Mouse (Mus musculus): Measurements from ENCODE around the gene Nmnat1. TPM values are rescaled to one million over a fixed set of nuclear protein-coding genes. Genes with fewer than 3 reads are reported as not detected.

The Nmnat1 gene
- 10.1 and 11.4 TPM in 2 replicates for polyA plus RNA-seq (2012; rRNA removed)
- polyA plus RNA-seq (2014; fragmentation: Nextera tagmentation; extraction: Ambion mirVana), result 9.1 and 10.6 TPM in 2 replicates

DNA sequence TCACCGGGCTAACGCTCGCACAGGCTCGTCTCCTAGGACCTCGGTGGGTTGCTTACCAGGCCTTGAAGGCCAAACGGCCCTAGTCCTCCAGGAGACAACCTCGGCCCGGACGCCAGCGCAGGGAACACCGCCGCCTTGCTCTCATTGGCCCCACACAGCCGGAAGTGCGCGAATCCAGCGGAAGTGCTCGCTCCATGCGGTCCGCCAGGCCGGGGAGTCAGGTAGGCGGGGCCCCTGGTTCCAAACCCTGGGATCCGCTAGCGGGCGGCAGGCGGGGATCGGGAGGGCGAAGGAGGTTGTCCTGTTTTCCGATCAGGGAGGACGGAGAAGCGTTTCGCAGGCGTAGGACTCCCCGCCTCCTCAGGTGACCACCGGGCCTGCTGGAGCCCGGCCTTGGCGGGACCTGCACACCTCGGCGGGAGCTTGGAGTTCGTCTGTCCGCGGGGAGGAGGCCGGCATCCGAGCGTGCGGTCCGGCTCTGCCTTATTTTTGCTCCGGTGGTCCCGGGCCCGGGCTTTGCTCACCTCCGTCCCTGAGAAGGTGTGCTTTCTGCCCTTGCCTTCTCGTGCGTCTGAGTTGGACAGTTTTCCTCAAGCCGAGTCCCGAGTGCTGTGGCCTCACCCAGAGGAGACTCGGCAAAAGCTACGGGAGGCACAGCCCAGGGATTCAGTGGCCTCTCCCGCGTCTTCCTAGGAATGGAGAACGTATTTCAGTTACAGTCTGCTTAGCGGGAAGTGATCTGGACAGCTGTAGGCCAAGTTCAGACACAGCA is at the start of gene Nmnat1, which contains the start of gene Lzic:
Gene Nmnat1 (minus strand): TSS at position 150 of the 772 bp plus-strand sequence.
Gene Lzic (plus strand): TSS at position 177 of the 772 bp plus-strand sequence.
- WGBS, result under 1% methylated on average over 58 of the region's 60 CpGs
- H3K9me3 ChIP-seq (ENCODE audit: control insufficient read depth, low read length), result no peaks in the 10 kb centered on the region
- peak; percentile 98 for ATAC-seq (ENCODE audit: low FRiP score, low read depth)

GRCm38 (mm10) chr4:149529691-149530090 is 44.7 kb upstream of the Nmnat1 start:
- Histone ChIP-seq H3K36me3 (ENCODE audit: control insufficient read depth, insufficient read depth, low read length) (peaks cover 7% of the 10 kb centered on the region; the same call in 1 of the 2 replicates), H3K9me3 (ENCODE audit: control insufficient read depth, low read length) (no peaks in the 10 kb centered on the region), H3K27me3 (ENCODE audit: control insufficient read depth, insufficient read depth, low read length) (no peaks in the 10 kb centered on the region), H3K27ac (replicated peaks; ENCODE audit: low read depth, low read length) (no peak overlapping the region), H3K4me1 (ENCODE audit: control insufficient read depth, insufficient read depth, low read length) (peaks cover 17% of the 10 kb centered on the region), H3K4me2 (replicated peaks; ENCODE audit: low read depth, low read length, severe bottlenecking) (no peak overlapping the region), H3K9ac (ENCODE audit: low read depth, low read length, severe bottlenecking) (no peak overlapping the region), H3K4me3 (replicated peaks; ENCODE audit: low read length) (no peak overlapping the region)
- no peak for TF ChIP-seq POLR2A (IDR thresholded peaks at IDR 0.05; ENCODE audit: borderline replicate concordance, extremely low read depth, insufficient read depth, insufficient read length)
- 68% methylated on average over 6 of the region's 6 CpGs for WGBS
- DNase-seq (ENCODE audit: low spot score) (no peak), ATAC-seq (ENCODE audit: low FRiP score, low read depth) (no peak)

More for the DNA sequence above, at the start of gene Nmnat1, which contains the start of gene Lzic:
- H3K9ac ChIP-seq (ENCODE audit: low read depth, low read length, severe bottlenecking), result peak within 1 kb of the TSS; percentile 65
- H3K4me3 ChIP-seq (replicated peaks; ENCODE audit: low read length), result peak within 1 kb of the TSS; percentile 72
- TF ChIP-seq POLR2A (IDR thresholded peaks at IDR 0.05; ENCODE audit: borderline replicate concordance, extremely low read depth, insufficient read depth, insufficient read length), result peak; percentile 66; the same call in 1 of the 2 replicates
- H3K27ac ChIP-seq (replicated peaks; ENCODE audit: low read depth, low read length), result peak within 1 kb of the TSS; percentile 83
- peak; percentile 95 for DNase-seq (ENCODE audit: low spot score)
- H3K27me3 ChIP-seq (ENCODE audit: control insufficient read depth, insufficient read depth, low read length), result no peaks in the 10 kb centered on the region
- H3K4me1 ChIP-seq (ENCODE audit: control insufficient read depth, insufficient read depth, low read length), result peaks cover 12% of the 10 kb centered on the region
- peaks cover 38% of the 10 kb centered on the region for H3K36me3 ChIP-seq (ENCODE audit: control insufficient read depth, insufficient read depth, low read length)
- H3K4me2 ChIP-seq (replicated peaks; ENCODE audit: low read depth, low read length, severe bottlenecking), result peak within 1 kb of the TSS; percentile 81

DNA sequence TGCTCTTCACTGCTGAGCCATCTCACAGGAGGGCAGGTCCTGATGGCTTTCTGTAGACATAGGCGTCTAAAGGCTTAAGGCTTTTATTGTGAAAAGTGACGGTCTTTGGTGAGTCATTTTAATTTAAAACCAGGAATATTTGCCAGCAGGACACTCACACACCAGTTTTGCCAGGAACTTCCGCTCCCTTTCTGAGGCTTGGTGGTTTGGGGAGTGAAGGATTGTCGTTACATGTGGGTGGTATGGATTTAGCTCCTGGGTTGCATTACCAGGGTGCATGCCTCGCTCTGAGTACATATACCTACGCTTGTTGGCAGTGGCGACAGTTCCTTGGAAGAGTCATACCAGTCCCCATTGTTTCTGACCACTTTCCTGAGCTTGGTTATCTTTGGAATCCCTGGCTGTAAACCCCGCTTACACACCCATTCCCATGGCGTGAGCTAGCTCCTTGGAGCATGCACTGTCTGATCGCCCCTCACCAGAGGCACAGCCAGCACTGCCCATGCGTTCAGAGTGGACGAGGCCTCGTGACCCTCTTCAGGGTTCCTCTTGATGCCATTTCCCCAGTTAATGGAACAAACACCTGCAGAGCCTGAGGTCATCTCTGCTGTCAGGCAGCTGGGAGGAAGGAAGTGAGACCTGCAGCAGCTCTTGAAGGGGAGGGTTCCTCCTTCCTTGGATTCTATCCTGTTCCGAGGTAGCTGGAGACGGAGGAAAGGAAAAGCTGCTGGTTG is 42.8 kb upstream of the Nmnat1 start:
- no peak for ATAC-seq (ENCODE audit: low FRiP score, low read depth)

GRCm38 (mm10) chr4:149526330-149526729 is 41.3 kb upstream of the Nmnat1 start:
- H3K36me3 ChIP-seq (ENCODE audit: control insufficient read depth, insufficient read depth, low read length), result no peaks in the 10 kb centered on the region; the same call in 1 of the 2 replicates
- no peak overlapping the region for H3K4me3 ChIP-seq (replicated peaks; ENCODE audit: low read length)
- H3K27me3 ChIP-seq (ENCODE audit: control insufficient read depth, insufficient read depth, low read length), result no peaks in the 10 kb centered on the region
- no peak overlapping the region for H3K4me2 ChIP-seq (replicated peaks; ENCODE audit: low read depth, low read length, severe bottlenecking)
- H3K9me3 ChIP-seq (ENCODE audit: control insufficient read depth, low read length), result no peaks in the 10 kb centered on the region
- WGBS, result 17% methylated on average over 7 of the region's 7 CpGs
- DNase-seq (ENCODE audit: low spot score) (peak; percentile 63), ATAC-seq (ENCODE audit: low FRiP score, low read depth) (peak; percentile 83)
- TF ChIP-seq POLR2A (IDR thresholded peaks at IDR 0.05; ENCODE audit: borderline replicate concordance, extremely low read depth, insufficient read depth, insufficient read length), result no peak
- H3K27ac ChIP-seq (replicated peaks; ENCODE audit: low read depth, low read length), result peak overlapping the region; percentile 44; the same call in 1 of the 2 replicates
- 0 out of 2 replicates have a peak overlapping the region, but pooled peaks have one; percentile 5 for H3K9ac ChIP-seq (ENCODE audit: low read depth, low read length, severe bottlenecking)
- peaks cover 17% of the 10 kb centered on the region for H3K4me1 ChIP-seq (ENCODE audit: control insufficient read depth, insufficient read depth, low read length)

More for the DNA sequence above, 42.8 kb upstream of the Nmnat1 start:
- no peak for TF ChIP-seq POLR2A (IDR thresholded peaks at IDR 0.05; ENCODE audit: borderline replicate concordance, extremely low read depth, insufficient read depth, insufficient read length)
- Histone ChIP-seq H3K27ac (replicated peaks; ENCODE audit: low read depth, low read length) (no peak overlapping the region), H3K9me3 (ENCODE audit: control insufficient read depth, low read length) (no peaks in the 10 kb centered on the region), H3K36me3 (ENCODE audit: control insufficient read depth, insufficient read depth, low read length) (peaks cover 4% of the 10 kb centered on the region; the same call in 1 of the 2 replicates), H3K4me1 (ENCODE audit: control insufficient read depth, insufficient read depth, low read length) (peaks cover 17% of the 10 kb centered on the region), H3K9ac (ENCODE audit: low read depth, low read length, severe bottlenecking) (no peak overlapping the region), H3K4me3 (replicated peaks; ENCODE audit: low read length) (no peak overlapping the region), H3K4me2 (replicated peaks; ENCODE audit: low read depth, low read length, severe bottlenecking) (no peak overlapping the region), H3K27me3 (ENCODE audit: control insufficient read depth, insufficient read depth, low read length) (no peaks in the 10 kb centered on the region)
- WGBS, result 71% methylated on average over 15 of the region's 15 CpGs
- no peak for DNase-seq (ENCODE audit: low spot score)

- DNase-seq (ENCODE audit: low spot score) (no peak), ATAC-seq (ENCODE audit: low FRiP score, low read depth) (no peak)
- no peaks in the 10 kb centered on the region for H3K9me3 ChIP-seq (ENCODE audit: control insufficient read depth, low read length)
- 76% methylated on average over 6 of the region's 6 CpGs for WGBS
- H3K4me3 ChIP-seq (replicated peaks; ENCODE audit: low read length), result no peak overlapping the region
- H3K4me2 ChIP-seq (replicated peaks; ENCODE audit: low read depth, low read length, severe bottlenecking), result no peak overlapping the region
- TF ChIP-seq POLR2A (IDR thresholded peaks at IDR 0.05; ENCODE audit: borderline replicate concordance, extremely low read depth, insufficient read depth, insufficient read length), result no peak
- H3K27ac ChIP-seq (replicated peaks; ENCODE audit: low read depth, low read length), result peak overlapping the region; percentile 44; the same call in 1 of the 2 replicates
- peaks cover 17% of the 10 kb centered on the region for H3K4me1 ChIP-seq (ENCODE audit: control insufficient read depth, insufficient read depth, low read length)
- H3K27me3 ChIP-seq (ENCODE audit: control insufficient read depth, insufficient read depth, low read length), result no peaks in the 10 kb centered on the region
- H3K9ac ChIP-seq (ENCODE audit: low read depth, low read length, severe bottlenecking), result peak overlapping the region; percentile 5; the same call in 1 of the 2 replicates
- H3K36me3 ChIP-seq (ENCODE audit: control insufficient read depth, insufficient read depth, low read length), result no peaks in the 10 kb centered on the region; the same call in 1 of the 2 replicates
Measured at GRCm38 (mm10) chr4:149525811-149526210, 40.8 kb upstream of the Nmnat1 start.

Data from limb, embryonic 14.5 days (tissue).